Mouse (Mus musculus) kidney, adult 2 months (tissue): ENCODE measurements at regions not wholly inside any gene's neighbourhood (a gene's known extent, or its start where the extent isn't known, plus 50 kb on each side); places are given as distances from the start of the nearest gene placed in this dataset.
"Not testable (repeated sequence)": the region's sequence is repeated elsewhere in the genome, so short reads cannot be mapped to it uniquely, and the experiment has no call there.

Source experiments
- DNase-seq: peaks from one replicate; pipeline ENCODE4 v3.0.0; 2021
- H3K27ac ChIP-seq: fragments of 200-500 bp; 2 replicates; pipeline ENCODE4 v1.5.1; 2012; ENCODE audit warnings: low read depth, low read length, control low read depth, inconsistent platforms; ENCODE audit not compliant: insufficient read depth
- H3K27me3 ChIP-seq: fragments of 200-500 bp; replicated peaks from 2 replicates; pipeline ENCODE4 v1.6.1; 2012; ENCODE audit warnings: mild to moderate bottlenecking, moderate library complexity, low read length, inconsistent platforms; ENCODE audit not compliant: control insufficient read depth, insufficient read depth
- H3K36me3 ChIP-seq: fragments of 200-500 bp; 2 replicates; pipeline ENCODE4 v1.6.1; 2012; ENCODE audit warnings: mild to moderate bottlenecking, moderate library complexity, low read length, inconsistent platforms; ENCODE audit not compliant: control insufficient read depth, insufficient read depth
- H3K4me1 ChIP-seq: fragments of 200-500 bp; 2 replicates; pipeline ENCODE4 v1.6.1; 2011; ENCODE audit warnings: low read length; ENCODE audit not compliant: control insufficient read depth, insufficient read depth
- H3K4me3 ChIP-seq: fragments of 200-500 bp; 2 replicates; pipeline ENCODE4 v1.5.1; 2011; ENCODE audit warnings: mild to moderate bottlenecking, low read depth, low read length, control low read depth; ENCODE audit not compliant: insufficient read depth
- CTCF ChIP-seq: fragments of 200-500 bp; conservative IDR thresholded peaks from 2 replicates; pipeline ENCODE4 v1.5.1; 2011; ENCODE audit warnings: low read depth, mild to moderate bottlenecking, control low read depth, low read length, moderate library complexity, mixed read lengths; ENCODE audit not compliant: insufficient read depth, insufficient read length
- POLR2A ChIP-seq: fragments of 200-500 bp; IDR thresholded peaks from one replicate; pipeline ENCODE4 v1.6.1; 2011; ENCODE audit warnings: low read depth, low read length, control low read depth
- WGBS: fragments of 180-500 bp; shearing (Covaris S2); methylation state at CpG from one replicate; pipeline ENCODE4 v1.1.7; 2018; 5-methylcytosine and 5-hydroxymethylcytosine counted together

- Histone ChIP-seq H3K4me1 (no peaks in the 10 kb centered on the region), H3K27ac (no peak overlapping the region), H3K27me3 (no peaks in the 10 kb centered on the region), H3K4me3 (no peak overlapping the region), H3K36me3 (no peaks in the 10 kb centered on the region)
- no peak for DNase-seq
- 83% methylated on average over 3 of the region's 3 CpGs for WGBS
- TF ChIP-seq CTCF = no peak
- no peak for TF ChIP-seq POLR2A
Observed at GRCm38 (mm10) chr2:171887306-171887705, 156.0 kb downstream of the Cbln4 start.

DNA sequence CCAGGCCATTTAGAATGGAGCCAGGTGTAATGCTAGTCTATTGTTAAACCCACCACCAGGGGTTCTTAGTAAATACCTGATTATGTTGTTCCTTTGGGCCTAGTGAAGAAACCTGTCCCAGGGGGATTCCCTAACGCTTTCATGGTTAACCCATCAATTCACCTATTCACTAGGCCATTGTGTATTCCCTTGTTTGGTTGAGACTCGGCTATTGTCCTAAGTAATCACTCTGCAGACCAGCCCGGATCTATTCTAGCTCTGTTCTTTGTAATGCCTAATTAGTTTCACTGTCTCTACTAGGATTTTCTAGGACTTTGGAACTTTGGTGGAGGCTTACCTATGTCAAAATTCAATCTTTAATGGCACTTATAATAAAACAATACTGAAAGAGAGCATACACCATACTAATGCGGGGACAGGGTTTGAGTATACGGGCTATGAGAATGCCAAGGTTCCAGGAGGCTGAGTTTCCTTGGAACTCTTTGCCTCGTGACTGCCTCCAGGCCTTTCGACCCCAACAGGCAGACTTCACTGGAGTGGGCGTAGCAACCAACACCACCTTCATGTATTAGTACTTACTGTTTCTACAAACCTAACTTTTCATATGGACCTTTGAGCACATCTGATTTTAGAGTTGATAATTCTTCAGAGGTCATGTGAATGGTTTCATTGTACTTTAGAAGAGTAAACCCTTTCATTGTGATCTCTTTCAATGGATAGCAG lies 163.9 kb downstream of the Cbln4 start:
- not testable (repeated sequence) for H3K4me3 ChIP-seq, H3K36me3 ChIP-seq, H3K4me1 ChIP-seq, H3K27me3 ChIP-seq, DNase-seq, H3K27ac ChIP-seq
- 88% methylated on average over 8 of the region's 8 CpGs for WGBS

- TF ChIP-seq POLR2A (no peak), CTCF (no peak)
- H3K4me1 ChIP-seq = no peaks in the 10 kb centered on the region
- H3K4me3 ChIP-seq = no peak overlapping the region
- no peaks in the 10 kb centered on the region; the same call in 1 of the 2 replicates for H3K27me3 ChIP-seq
- 84% methylated on average over 3 of the region's 3 CpGs for WGBS
- no peak for DNase-seq
- no peak overlapping the region for H3K27ac ChIP-seq
- no peaks in the 10 kb centered on the region for H3K36me3 ChIP-seq
Observed at GRCm38 (mm10) chr2:171867550-171867949, 175.7 kb downstream of the Cbln4 start.

- no peak for DNase-seq
- Histone ChIP-seq H3K36me3 (no peaks in the 10 kb centered on the region), H3K27me3 (no peaks in the 10 kb centered on the region), H3K4me3 (no peak overlapping the region), H3K4me1 (no peaks in the 10 kb centered on the region), H3K27ac (no peak overlapping the region)
- WGBS = 86% methylated on average over 8 of the region's 8 CpGs
- TF ChIP-seq CTCF (no peak), POLR2A (no peak)
Observed at GRCm38 (mm10) chr2:171864376-171864965, 178.8 kb downstream of the Cbln4 start.

DNA sequence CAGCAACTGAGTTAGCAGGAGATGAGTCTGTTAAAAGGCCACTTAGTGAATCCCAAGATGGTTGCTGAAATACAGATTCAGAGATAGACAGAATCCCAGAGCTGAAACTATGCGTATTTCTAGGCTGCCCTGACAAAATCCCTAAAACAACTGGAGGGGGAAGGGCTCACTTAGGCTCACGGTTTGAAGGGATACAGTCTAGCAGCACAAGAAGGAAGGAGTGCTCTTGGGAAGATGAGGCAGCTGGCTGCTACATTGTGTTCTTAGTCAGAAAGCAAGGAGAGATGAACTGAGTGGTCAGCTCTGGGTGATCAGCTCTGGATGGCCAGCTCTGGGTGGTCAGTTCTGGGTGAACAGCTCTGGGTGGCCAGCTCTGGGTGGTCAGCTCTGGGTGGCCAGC lies 180.6 kb downstream of the Cbln4 start:
- H3K27me3 ChIP-seq = no peaks in the 10 kb centered on the region
- H3K27ac ChIP-seq = no peak overlapping the region
- no peak overlapping the region for H3K4me3 ChIP-seq
- H3K36me3 ChIP-seq = no peaks in the 10 kb centered on the region
- H3K4me1 ChIP-seq = no peaks in the 10 kb centered on the region
- no peak for TF ChIP-seq CTCF
- TF ChIP-seq POLR2A = no peak
- no peak for DNase-seq
- WGBS = 93% methylated on average over 2 of the region's 2 CpGs

DNA sequence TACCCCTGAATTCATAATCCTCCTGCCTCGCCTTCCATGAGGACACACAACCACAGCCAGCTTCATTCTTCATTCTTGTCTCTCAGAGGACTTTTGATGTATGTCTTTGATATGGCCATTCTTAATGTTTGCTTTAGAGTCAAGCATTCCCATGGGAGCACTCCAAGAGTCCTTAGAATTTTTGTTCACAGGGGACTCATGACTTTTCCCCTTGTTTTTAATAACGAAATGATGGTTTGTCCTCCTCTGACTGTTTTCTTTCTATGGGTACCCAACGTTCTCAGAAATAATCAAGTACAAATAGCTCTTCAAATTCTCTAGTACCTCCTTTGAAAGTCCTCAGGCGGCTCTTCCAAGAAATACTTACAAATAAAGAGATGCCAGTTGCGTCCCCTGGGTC lies 184.4 kb downstream of the Cbln4 start:
- no peak overlapping the region for H3K27ac ChIP-seq
- WGBS = 74% methylated on average over 5 of the region's 5 CpGs
- no peaks in the 10 kb centered on the region for H3K36me3 ChIP-seq
- no peaks in the 10 kb centered on the region for H3K27me3 ChIP-seq
- no peaks in the 10 kb centered on the region for H3K4me1 ChIP-seq
- no peak for TF ChIP-seq POLR2A
- no peak for TF ChIP-seq CTCF
- no peak overlapping the region for H3K4me3 ChIP-seq
- DNase-seq = no peak

DNA sequence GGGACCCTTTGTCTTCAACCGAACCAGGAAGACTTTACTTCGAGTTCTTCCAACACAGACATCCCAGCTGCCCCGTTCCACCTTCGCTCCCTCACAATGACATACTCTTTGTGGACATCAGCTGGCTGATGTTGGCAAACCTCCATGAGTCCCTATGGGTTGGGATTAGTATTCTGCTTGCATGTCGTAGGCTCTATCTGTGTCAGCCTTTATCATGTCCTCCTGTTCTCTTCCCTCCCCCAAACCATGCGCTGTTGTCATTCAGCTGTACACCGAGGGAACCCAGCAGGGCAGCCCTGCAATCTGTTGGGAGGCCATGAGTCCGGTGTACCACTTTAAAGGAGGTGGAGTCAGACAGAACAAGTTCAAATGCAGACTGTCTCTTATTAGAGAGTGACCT lies 186.8 kb downstream of the Cbln4 start:
- Histone ChIP-seq H3K27me3 (no peaks in the 10 kb centered on the region), H3K36me3 (no peaks in the 10 kb centered on the region), H3K27ac (no peak overlapping the region), H3K4me1 (no peaks in the 10 kb centered on the region), H3K4me3 (no peak overlapping the region)
- no peak for DNase-seq
- TF ChIP-seq POLR2A (no peak), CTCF (no peak)
- 80% methylated on average over 8 of the region's 8 CpGs for WGBS
